Mouse (Mus musculus) liver, embryonic 12.5 days (tissue): Measurements from ENCODE around the gene Atp2b4. TPM values are rescaled to one million over a fixed set of nuclear protein-coding genes. Genes with fewer than 3 reads are reported as not detected.

Experiments
- ATAC-seq: fragments of 200-750 bp; cut with Nextera tagmentation; 2 replicates; pipeline ENCODE4 v1.8.0; 2017; ENCODE audit warnings: moderate number of reproducible peaks, mild to moderate bottlenecking, moderate library complexity
- H3K27ac ChIP-seq: fragments of 300-500 bp; sonication (generic); 2 replicates; pipeline ENCODE4 v1.5.1; 2016; ENCODE audit warnings: mild to moderate bottlenecking
- H3K27me3 ChIP-seq: fragments of 300-500 bp; sonication (generic); replicated peaks from 2 replicates; pipeline ENCODE4 v1.6.1; 2016; ENCODE audit warnings: mild to moderate bottlenecking, moderate library complexity
- H3K36me3 ChIP-seq: fragments of 300-500 bp; sonication (generic); 2 replicates; pipeline ENCODE4 v1.6.1; 2016; ENCODE audit warnings: mild to moderate bottlenecking, moderate library complexity
- H3K4me1 ChIP-seq: fragments of 300-500 bp; sonication (generic); 2 replicates; pipeline ENCODE4 v1.6.1; 2016
- H3K4me2 ChIP-seq: fragments of 300-500 bp; sonication (generic); 2 replicates; pipeline ENCODE4 v1.6.1; 2016; ENCODE audit warnings: mild to moderate bottlenecking, moderate library complexity
- H3K4me3 ChIP-seq: fragments of 300-500 bp; sonication (generic); 2 replicates; pipeline ENCODE4 v1.5.1; 2016; ENCODE audit warnings: mild to moderate bottlenecking, moderate library complexity
- H3K9ac ChIP-seq: fragments of 300-500 bp; sonication (generic); 2 replicates; pipeline ENCODE4 v1.6.1; 2016; ENCODE audit warnings: mild to moderate bottlenecking, moderate library complexity
- H3K9me3 ChIP-seq: fragments of 300-500 bp; sonication (generic); replicated peaks from 2 replicates; pipeline ENCODE4 v1.6.1; 2016; ENCODE audit warnings: mild to moderate bottlenecking, moderate library complexity
- WGBS: fragments of 180-500 bp; shearing (Covaris S2); methylation state at CpG from one replicate; pipeline ENCODE4 v1.1.7; 2016; ENCODE audit not compliant: insufficient replicate concordance; 5-methylcytosine and 5-hydroxymethylcytosine counted together
- polyA plus RNA-seq: library from polyadenylated mRNA; unstranded; fragments of >200 nt; fragmentation: Nextera tagmentation; extraction: Ambion mirVana; gene quantifications from 2 replicates; pipeline ENCODE4 v1.2.1, GENCODE M21; 2016

Atp2b4 gene
- polyA plus RNA-seq, 1 experiment from 2014 or later, result 34.1 TPM

GRCm38 (mm10) chr1:133741171-133741570 is 59.7 kb downstream of the Atp2b4 start:
- no peak overlapping the region for H3K4me3 ChIP-seq
- peaks cover 58% of the 10 kb centered on the region for H3K4me1 ChIP-seq
- peaks cover 99% of the 10 kb centered on the region for H3K36me3 ChIP-seq
- no peak overlapping the region for H3K9ac ChIP-seq
- no peak overlapping the region for H3K4me2 ChIP-seq
- no peak overlapping the region for H3K27ac ChIP-seq
- ATAC-seq, result no peak
- H3K9me3 ChIP-seq, result no peaks in the 10 kb centered on the region
- 87% methylated on average over 6 of the region's 6 CpGs for WGBS
- no peaks in the 10 kb centered on the region for H3K27me3 ChIP-seq

DNA sequence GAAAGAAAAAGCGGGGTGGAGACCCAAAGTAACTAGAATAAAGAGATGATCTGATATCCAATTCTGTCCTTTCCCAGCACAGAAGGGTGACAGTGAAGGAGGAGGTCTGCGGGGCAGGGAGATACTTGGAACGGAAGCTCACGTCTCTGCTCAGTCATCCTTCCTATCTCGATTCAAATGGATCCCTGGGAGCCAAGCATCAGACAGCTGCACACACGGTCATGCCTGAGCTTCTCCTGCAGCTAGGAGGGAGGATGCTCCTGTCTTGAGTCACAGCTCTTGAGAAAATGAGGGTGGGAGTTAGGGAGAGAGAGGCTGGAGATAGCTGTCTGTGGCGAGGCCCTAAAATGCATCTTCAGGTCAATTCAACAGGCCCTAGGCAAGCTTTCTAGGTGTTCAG is 64.2 kb downstream of the Atp2b4 start:
- peak; percentile 36; the same call in 1 of the 2 replicates for ATAC-seq
- Histone ChIP-seq H3K9me3 (no peaks in the 10 kb centered on the region), H3K36me3 (peaks cover 99% of the 10 kb centered on the region), H3K27me3 (no peaks in the 10 kb centered on the region), H3K4me3 (no peak overlapping the region), H3K27ac (no peak overlapping the region), H3K4me2 (no peak overlapping the region), H3K4me1 (peaks cover 18% of the 10 kb centered on the region), H3K9ac (no peak overlapping the region)
- 51% methylated on average over 7 of the region's 7 CpGs for WGBS

DNA sequence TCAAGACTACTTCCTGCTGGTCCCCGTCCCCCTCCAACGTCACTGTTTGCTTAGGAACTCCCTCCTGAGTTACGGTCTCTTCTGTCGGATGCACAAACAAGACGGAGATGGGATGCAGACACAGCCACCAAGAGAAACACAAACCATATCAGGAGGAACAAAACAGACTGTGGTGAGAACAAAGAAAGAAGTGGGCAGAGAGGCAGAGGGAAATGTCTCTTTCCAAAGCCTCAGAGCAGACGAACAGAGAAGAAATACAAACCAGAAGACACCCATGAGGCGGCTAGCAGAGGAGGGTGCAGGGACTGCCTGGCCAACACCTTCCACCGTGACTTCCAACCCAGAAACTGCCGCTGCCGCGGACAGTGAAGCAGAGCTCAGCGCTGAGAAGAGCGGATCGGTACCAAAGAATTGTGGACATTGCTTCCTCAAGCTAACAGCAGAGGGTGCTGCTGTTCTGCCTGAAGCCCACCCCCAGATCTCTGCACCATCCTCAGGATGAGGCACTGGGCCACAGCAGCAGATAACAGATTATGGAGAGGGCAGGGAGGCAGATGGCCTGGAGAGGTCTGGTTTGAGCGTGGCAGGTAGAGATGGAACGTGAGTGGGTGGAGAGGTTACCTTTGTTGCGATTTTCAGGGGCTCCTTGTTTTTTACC is 64.7 kb downstream of the Atp2b4 start:
- Histone ChIP-seq H3K36me3 (peaks cover 99% of the 10 kb centered on the region), H3K9ac (no peak overlapping the region), H3K27ac (no peak overlapping the region), H3K9me3 (no peaks in the 10 kb centered on the region), H3K4me3 (no peak overlapping the region), H3K4me1 (peaks cover 18% of the 10 kb centered on the region), H3K27me3 (no peaks in the 10 kb centered on the region), H3K4me2 (peak overlapping the region; percentile 43; the same call in 1 of the 2 replicates)
- peak; percentile 81 for ATAC-seq
- WGBS, result 32% methylated on average over 17 of the region's 17 CpGs

DNA sequence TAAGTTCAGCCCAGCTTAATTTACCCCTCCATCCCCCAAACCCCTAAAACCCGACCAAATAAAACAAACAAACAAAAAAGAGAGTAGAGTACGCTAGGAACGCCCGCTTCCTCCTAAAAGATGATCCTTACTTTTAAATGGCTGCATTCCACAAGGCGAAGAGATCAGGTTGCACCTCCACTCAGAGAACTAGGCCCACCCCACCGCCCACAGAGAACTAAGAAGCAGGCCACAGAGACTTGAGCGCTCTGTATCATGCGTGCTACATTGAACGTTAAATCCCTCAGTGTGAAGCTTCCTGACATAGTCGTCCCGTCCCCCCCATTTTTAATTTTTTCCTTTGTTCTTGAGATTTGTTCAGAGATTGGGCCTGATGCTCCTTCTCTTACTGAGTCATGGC is 68.0 kb downstream of the Atp2b4 start:
- Histone ChIP-seq H3K27ac (no peak overlapping the region), H3K4me2 (no peak overlapping the region), H3K9ac (no peak overlapping the region), H3K4me1 (peaks cover 38% of the 10 kb centered on the region), H3K36me3 (peaks cover 99% of the 10 kb centered on the region), H3K27me3 (no peaks in the 10 kb centered on the region), H3K9me3 (no peaks in the 10 kb centered on the region), H3K4me3 (no peak overlapping the region)
- ATAC-seq, result no peak
- WGBS, result 88% methylated on average over 11 of the region's 11 CpGs

GRCm38 (mm10) chr1:133728339-133728738 is 72.5 kb downstream of the Atp2b4 start:
- Histone ChIP-seq H3K9ac (no peak overlapping the region), H3K27me3 (no peaks in the 10 kb centered on the region), H3K36me3 (peaks cover 99% of the 10 kb centered on the region), H3K4me2 (no peak overlapping the region), H3K4me3 (no peak overlapping the region), H3K4me1 (peaks cover 25% of the 10 kb centered on the region), H3K9me3 (no peaks in the 10 kb centered on the region), H3K27ac (0 out of 2 replicates have a peak overlapping the region, but pooled peaks have one; percentile 53)
- peak; percentile 53 for ATAC-seq
- 41% methylated on average over 7 of the region's 7 CpGs for WGBS

DNA sequence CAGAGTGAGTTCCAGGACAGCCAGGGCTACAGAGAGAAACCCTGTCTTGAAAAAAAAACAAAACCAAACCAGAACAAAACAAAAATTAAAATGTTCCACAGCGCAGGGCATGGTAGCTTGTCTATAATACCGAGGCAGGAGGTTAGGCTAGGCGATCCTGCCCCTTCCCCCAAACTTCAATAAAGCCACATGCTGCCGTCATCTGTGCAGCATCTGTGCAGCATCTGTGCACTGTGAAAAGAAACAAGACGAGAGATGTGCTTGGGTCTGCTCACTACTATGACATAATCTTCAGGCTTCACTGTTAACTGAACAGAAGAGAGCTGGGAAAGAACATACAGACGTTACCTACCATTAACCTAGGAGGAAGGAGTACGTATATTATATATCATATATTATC is 80.5 kb downstream of the Atp2b4 start:
- no peak for ATAC-seq
- H3K9ac ChIP-seq, result no peak overlapping the region
- H3K36me3 ChIP-seq, result peaks cover 99% of the 10 kb centered on the region
- H3K9me3 ChIP-seq, result no peaks in the 10 kb centered on the region
- no peaks in the 10 kb centered on the region for H3K4me1 ChIP-seq
- no peak overlapping the region for H3K4me2 ChIP-seq
- no peak overlapping the region for H3K27ac ChIP-seq
- H3K27me3 ChIP-seq, result no peaks in the 10 kb centered on the region
- no peak overlapping the region for H3K4me3 ChIP-seq
- WGBS, result 88% methylated on average over 7 of the region's 7 CpGs

DNA sequence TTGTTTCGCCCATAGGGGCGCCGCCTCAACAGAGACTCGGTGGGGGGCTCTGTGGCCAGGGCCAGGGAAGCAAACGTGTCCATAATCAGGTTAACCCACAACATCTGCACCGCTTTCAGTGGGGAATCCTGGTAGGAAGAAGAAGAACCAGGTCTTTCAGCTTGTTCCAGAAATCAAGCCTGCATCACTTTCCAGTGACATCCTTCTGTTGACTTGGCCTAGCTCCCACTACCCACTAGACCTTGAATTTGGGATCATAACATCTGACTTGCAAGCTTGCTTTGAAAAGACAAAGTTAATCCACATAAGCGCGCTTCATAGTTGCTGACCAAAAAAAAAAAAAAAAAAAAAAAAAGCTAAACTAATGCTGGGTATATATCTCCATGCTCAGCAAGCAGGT is 82.1 kb downstream of the Atp2b4 start:
- Histone ChIP-seq H3K9ac (no peak overlapping the region), H3K27ac (no peak overlapping the region), H3K36me3 (peaks cover 99% of the 10 kb centered on the region), H3K27me3 (no peaks in the 10 kb centered on the region), H3K4me2 (no peak overlapping the region), H3K4me1 (no peaks in the 10 kb centered on the region), H3K9me3 (no peaks in the 10 kb centered on the region), H3K4me3 (no peak overlapping the region)
- ATAC-seq, result no peak
- 91% methylated on average over 8 of the region's 8 CpGs for WGBS

DNA sequence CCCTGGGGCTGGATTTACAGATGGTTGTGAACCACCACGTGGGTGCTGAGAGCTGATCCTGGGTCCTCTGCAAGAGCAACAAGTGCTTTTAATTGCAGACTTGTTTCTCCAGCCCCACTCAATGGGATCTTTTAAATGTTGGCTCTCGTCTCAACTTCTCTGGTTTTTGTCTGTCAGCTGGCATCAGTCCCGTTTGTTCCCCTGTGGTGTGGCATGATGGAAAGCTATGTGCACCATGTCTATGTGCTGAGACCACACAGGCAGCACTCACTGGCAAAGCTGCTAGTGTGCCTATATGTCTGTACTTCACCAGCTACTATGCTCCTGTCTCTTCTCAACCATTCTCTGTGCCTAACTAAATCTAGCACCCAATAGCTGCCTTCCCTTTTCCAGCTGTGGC is 82.5 kb downstream of the Atp2b4 start:
- H3K4me1 ChIP-seq, result no peaks in the 10 kb centered on the region
- no peaks in the 10 kb centered on the region for H3K9me3 ChIP-seq
- H3K36me3 ChIP-seq, result peaks cover 99% of the 10 kb centered on the region
- H3K9ac ChIP-seq, result no peak overlapping the region
- H3K4me2 ChIP-seq, result no peak overlapping the region
- ATAC-seq, result no peak
- no peak overlapping the region for H3K4me3 ChIP-seq
- WGBS, result 86% methylated on average over 3 of the region's 3 CpGs
- no peak overlapping the region for H3K27ac ChIP-seq
- H3K27me3 ChIP-seq, result no peaks in the 10 kb centered on the region

DNA sequence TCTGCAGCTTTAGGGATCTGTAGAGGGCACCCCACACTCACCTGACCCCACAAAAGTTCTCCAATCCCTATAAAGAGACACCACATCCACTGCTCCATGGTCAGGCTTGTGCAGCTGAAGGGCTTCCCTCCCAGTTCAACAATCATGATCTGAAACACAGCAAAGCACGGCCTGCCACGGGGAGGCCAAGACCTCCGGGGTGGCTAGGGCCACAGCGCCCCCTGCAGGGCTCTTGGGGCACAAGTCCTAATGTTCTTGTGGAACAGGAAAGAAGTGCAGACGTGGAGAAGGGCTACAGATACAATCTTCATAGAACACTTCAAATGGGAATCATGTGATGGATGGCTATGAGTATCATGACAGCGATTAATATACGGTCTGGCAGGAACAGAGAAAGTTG is 84.4 kb downstream of the Atp2b4 start:
- Histone ChIP-seq H3K4me2 (no peak overlapping the region), H3K4me1 (peaks cover 8% of the 10 kb centered on the region; the same call in 1 of the 2 replicates), H3K27me3 (no peaks in the 10 kb centered on the region), H3K27ac (no peak overlapping the region), H3K4me3 (no peak overlapping the region), H3K9me3 (no peaks in the 10 kb centered on the region), H3K9ac (no peak overlapping the region), H3K36me3 (peaks cover 99% of the 10 kb centered on the region)
- WGBS, result 19% methylated on average over 7 of the region's 7 CpGs
- 0 out of 2 replicates have a peak, but pooled peaks have one; percentile 20 for ATAC-seq

- 83% methylated on average over 1 of the region's 1 CpGs for WGBS
- Histone ChIP-seq H3K9me3 (no peaks in the 10 kb centered on the region), H3K27ac (no peak overlapping the region), H3K4me2 (no peak overlapping the region), H3K4me3 (no peak overlapping the region), H3K9ac (no peak overlapping the region), H3K27me3 (no peaks in the 10 kb centered on the region), H3K36me3 (peaks cover 100% of the 10 kb centered on the region), H3K4me1 (peaks cover 12% of the 10 kb centered on the region; the same call in 1 of the 2 replicates)
- no peak for ATAC-seq
These were observed 85.7 kb downstream of the Atp2b4 start for GRCm38 (mm10) chr1:133715191-133715590.

DNA sequence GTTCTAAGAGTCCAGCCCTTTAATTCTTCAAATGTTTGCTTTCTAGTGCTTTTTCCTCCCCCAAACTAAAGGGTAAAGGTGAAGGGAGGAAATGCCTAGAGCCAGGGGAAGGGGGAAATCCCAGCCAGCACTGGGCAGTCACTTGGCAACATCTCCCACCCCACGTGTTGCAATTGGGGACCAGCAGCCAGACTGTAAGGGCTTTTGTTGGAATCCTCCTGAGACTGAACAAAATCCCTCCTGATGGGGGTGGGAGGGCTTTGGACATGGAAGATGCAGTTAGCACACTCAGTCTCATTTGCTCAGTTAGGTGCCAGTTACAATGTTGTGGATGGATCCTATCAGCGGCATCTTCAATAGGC is 87.9 kb downstream of the Atp2b4 start:
- Histone ChIP-seq H3K27me3 (no peaks in the 10 kb centered on the region), H3K4me3 (no peak overlapping the region), H3K27ac (no peak overlapping the region), H3K36me3 (peaks cover 100% of the 10 kb centered on the region), H3K4me1 (peaks cover 12% of the 10 kb centered on the region; the same call in 1 of the 2 replicates), H3K4me2 (no peak overlapping the region), H3K9ac (no peak overlapping the region), H3K9me3 (no peaks in the 10 kb centered on the region)
- WGBS, result 70% methylated on average over 2 of the region's 2 CpGs
- ATAC-seq, result no peak

DNA sequence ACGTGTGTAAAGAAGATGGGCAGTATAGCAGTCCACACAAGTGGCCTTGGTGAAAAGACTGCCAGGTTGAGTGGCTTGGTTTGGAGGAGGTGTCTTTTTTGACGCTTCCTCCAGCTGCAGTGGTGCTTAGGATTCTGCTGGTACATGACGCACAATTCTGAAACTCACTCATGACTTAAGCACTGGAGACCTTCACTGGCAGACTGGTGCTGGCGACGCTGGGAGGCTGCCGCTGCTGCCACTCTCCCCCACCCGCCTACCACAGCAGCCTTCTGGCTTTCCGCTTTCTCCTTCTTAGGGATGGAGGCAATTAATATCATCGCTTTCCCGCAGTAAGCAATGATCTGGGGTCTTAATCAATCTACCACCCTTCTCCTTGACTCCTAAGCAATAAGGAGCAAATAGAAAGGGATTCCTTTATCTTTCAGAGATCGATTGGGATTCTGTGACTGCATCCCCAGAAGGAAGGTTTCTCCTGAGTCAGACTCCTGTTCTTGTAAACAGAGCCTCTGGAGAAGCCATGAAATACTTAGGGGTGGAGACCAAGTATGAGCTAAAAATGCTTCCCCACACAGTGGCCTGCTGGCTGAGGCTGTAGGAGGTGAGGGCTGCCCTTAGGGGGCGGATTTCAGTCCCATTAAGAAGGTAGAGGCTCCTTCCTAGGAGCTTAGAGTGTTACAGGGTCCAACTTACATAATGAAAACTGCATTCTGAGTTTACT is 88.4 kb downstream of the Atp2b4 start:
- H3K36me3 ChIP-seq, result peaks cover 100% of the 10 kb centered on the region

More for the DNA sequence above, 88.4 kb downstream of the Atp2b4 start:
- H3K4me1 ChIP-seq, result peaks cover 16% of the 10 kb centered on the region
- peak overlapping the region; percentile 49; the same call in 1 of the 2 replicates for H3K27ac ChIP-seq
- no peaks in the 10 kb centered on the region for H3K9me3 ChIP-seq
- WGBS, result 79% methylated on average over 12 of the region's 12 CpGs
- H3K27me3 ChIP-seq, result no peaks in the 10 kb centered on the region
- no peak overlapping the region for H3K4me2 ChIP-seq
- no peak for ATAC-seq
- H3K9ac ChIP-seq, result no peak overlapping the region
- no peak overlapping the region for H3K4me3 ChIP-seq
